Mouse (Mus musculus): Measurements from ENCODE around the gene Zbtb22.
A peak's percentile ranks its signal among the peaks of the same experiment; 100 is the strongest.
"Not testable (repeated sequence)": the region's sequence is repeated elsewhere in the genome, so short reads cannot be mapped to it uniquely, and the experiment has no call there.

Zbtb22 gene

GRCm38 (mm10) chr17:33904835-33905234, 10.9 kb upstream of the Zbtb22 start, which contains the start of gene Platr17:
Gene Platr17 (plus strand): TSS chr17:33905135.
- DNase-seq, result not testable (repeated sequence)

GRCm38 (mm10) chr17:33908331-33909076, 7.2 kb upstream of the Zbtb22 start:
- DNase-seq, result peak; percentile 54

GRCm38 (mm10) chr17:33909077-33909868, 6.4 kb upstream of the Zbtb22 start, which contains the start of gene Daxx:
Gene Daxx (plus strand): TSS chr17:33909414.
- peak; percentile 99 for DNase-seq

GRCm38 (mm10) chr17:33909869-33910250, 5.8 kb upstream of the Zbtb22 start:
- peak; percentile 60 for DNase-seq

- DNase-seq, result no peak
Observed at GRCm38 (mm10) chr17:33910346-33911051, 5.2 kb upstream of the Zbtb22 start.

- no peak for DNase-seq
Observed at GRCm38 (mm10) chr17:33911052-33911812, 4.5 kb upstream of the Zbtb22 start.

GRCm38 (mm10) chr17:33911813-33912414, 3.8 kb upstream of the Zbtb22 start:
- DNase-seq, result no peak

- DNase-seq, result no peak
Observed at GRCm38 (mm10) chr17:33913264-33913663, 2.4 kb upstream of the Zbtb22 start.

- DNase-seq, result no peak
Observed at GRCm38 (mm10) chr17:33913905-33914304, 1.8 kb upstream of the Zbtb22 start.

GRCm38 (mm10) chr17:33914969-33915391, 724 bp upstream of the Zbtb22 start:
- no peak for DNase-seq

GRCm38 (mm10) chr17:33916294-33916693, 590 bp downstream of the Zbtb22 start:
- peak; percentile 80 for DNase-seq

- no peak for DNase-seq
Observed at GRCm38 (mm10) chr17:33916847-33917655, 1.3 kb downstream of the Zbtb22 start.

GRCm38 (mm10) chr17:33917656-33918292, 2.1 kb downstream of the Zbtb22 start:
- DNase-seq, result no peak

- DNase-seq, result no peak
Observed at GRCm38 (mm10) chr17:33918293-33919203, 2.8 kb downstream of the Zbtb22 start.

- peak; percentile 80 for DNase-seq
Observed at GRCm38 (mm10) chr17:33919351-33920281, 3.9 kb downstream of the Zbtb22 start.

- peak; percentile 88 for DNase-seq
Observed at GRCm38 (mm10) chr17:33920282-33921097, 4.8 kb downstream of the Zbtb22 start.

- no peak for DNase-seq
Observed at GRCm38 (mm10) chr17:33921361-33921760, 5.7 kb downstream of the Zbtb22 start.

Measured in thymus, postnatal 25 days (tissue).